Mouse (Mus musculus): ENCODE measurements around the gene Camkmt.

Gene Camkmt

GRCm38 (mm10) chr17:85493521-85493920, 403.2 kb downstream of the Camkmt start:
- no peak for DNase-seq (ENCODE audit: low spot score in 2 of 2)

DNA sequence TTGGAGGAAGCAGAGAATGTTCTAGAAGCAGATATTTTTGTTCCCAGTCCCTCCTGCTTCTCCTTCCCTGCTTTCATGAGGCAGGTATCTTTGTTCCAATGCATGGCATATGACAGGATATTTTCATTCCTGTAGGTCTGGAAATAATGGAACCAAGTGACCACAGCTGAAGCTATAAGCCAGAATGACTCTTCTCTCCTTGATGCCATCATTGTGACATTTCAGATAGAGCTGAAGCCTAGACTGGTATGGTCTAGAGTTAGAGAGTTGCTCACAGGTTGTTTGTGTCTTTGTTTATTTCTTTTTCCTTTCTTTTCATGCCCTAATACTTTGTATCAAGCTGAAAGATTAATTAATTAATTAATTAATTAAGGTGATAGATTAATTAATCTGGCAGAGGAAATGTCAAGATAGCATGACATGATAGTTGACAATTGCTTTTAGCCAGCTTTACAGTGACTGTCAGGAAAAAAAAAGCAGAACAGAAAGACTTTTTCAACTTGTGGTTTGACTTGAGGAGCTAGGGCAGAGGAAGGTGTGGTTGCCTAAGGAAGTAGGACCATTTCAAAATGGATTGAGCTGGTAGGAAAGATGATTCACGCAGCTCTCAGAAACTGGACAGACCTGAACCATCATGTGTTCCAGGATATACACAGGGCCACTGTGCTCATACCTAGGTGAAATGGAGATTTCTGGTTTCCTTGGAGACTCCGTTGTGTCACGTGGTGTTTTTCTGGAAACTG, 404.8 kb downstream of the Camkmt start:
- DNase-seq (ENCODE audit: low spot score in 2 of 2) = no peak

DNA sequence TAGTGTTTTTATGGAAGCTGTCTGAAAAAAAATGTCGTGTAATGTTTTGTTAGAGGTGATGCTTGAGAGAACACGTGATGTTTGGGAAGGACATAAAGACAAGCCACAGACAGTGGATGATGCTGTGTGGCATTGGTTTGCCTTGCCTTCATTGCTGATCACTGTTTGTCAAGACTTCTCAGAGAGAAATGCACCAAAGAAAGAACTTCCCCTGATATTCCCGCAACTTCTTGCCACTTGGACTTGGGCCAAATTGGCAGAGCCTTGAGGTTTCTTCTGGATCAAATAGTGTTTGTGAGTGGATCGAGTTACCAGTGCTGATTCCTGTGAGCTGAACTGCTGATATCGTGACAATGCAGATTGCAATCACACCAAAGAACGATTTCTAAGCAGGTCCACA, 405.5 kb downstream of the Camkmt start:
- no peak for DNase-seq (ENCODE audit: low spot score in 2 of 2)

DNA sequence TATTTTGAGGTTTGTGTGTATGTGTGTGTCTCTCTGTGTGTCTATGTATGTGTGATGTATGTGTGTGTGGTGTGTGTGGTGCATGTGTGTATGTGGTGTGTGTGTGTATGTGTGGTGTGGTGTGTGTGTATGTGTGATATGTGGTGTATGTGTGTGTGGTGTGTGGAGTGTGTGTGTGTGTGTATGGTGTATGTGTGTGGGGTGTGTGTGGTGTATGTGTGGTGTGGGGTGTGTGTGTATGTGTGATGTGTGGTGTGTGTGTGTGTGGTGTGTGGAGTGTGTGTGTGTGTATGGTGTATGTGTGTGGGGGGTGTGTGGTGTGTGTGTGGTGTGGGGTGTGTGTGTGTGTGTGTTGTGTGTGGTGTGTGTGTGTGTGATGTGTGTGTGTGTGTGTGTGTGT, 414.5 kb downstream of the Camkmt start:
- DNase-seq (ENCODE audit: low spot score in 2 of 2) = no peak

- DNase-seq (ENCODE audit: low spot score in 2 of 2) = no peak
Measured at GRCm38 (mm10) chr17:85506206-85507088, 416.1 kb downstream of the Camkmt start.

GRCm38 (mm10) chr17:85507089-85507460, 416.7 kb downstream of the Camkmt start:
- no peak for DNase-seq (ENCODE audit: low spot score in 2 of 2)
